ENCODE assay signal across 16 mouse cellular contexts in genomic region chr19:9964205-9964916, GRCm38 (mm10). TPM values are rescaled to one million over a fixed set of nuclear protein-coding genes. Genes with fewer than 3 reads are reported as not detected.
DNase-seq lines count a peak whose midpoint lies in the region; ATAC-seq and TF ChIP-seq lines count a peak whose summit lies in the region.
"Had no signal": no experiment of that assay in that cellular context is flagged by ENCODE, and none has a peak within 500 bp of the region (broad histone marks: within the 10 kb centered on the region; RNA-seq: fewer than 3 reads in every experiment).

No protein-coding gene starts in this region.

- no peaks in the 10 kb centered on the region for H3K4me1 ChIP-seq in heart, adult 2 months (ENCODE audit: control insufficient read depth, insufficient read depth, low read length)
- H3K4me1 ChIP-seq in kidney, embryonic 16.5 days (ENCODE audit: insufficient read depth, low read length): no peaks in the 10 kb centered on the region
- peaks cover 14 to 19% of the 10 kb centered on the region in 2 experiments for H3K4me1 ChIP-seq in MEL (ENCODE audit: control insufficient read depth in 1 of 2, insufficient read depth in 2 of 2, low read length in 2 of 2)
- peaks cover 33% of the 10 kb centered on the region for H3K4me1 ChIP-seq in liver, embryonic 12.5 days
- H3K4me1 ChIP-seq: limb, embryonic 13.5 days had no signal

- DNase-seq in heart, adult 2 months: no peak
- DNase-seq in heart, postnatal 36 days: no peak
- DNase-seq in kidney, postnatal 14 days: no peak
- DNase-seq in MEL (ENCODE audit: low read depth, low spot score): no peak
- no peak for DNase-seq in cerebellum, postnatal 14 days
- DNase-seq in thymus, postnatal 14 days: no peak
- DNase-seq: B cell, adult 2 months; cerebellum, adult 2 months; kidney, adult 9 months; lung, postnatal 14 days; thymus, postnatal 25 days had no signal

- no peak for TF ChIP-seq CTCF in heart, adult 2 months (IDR thresholded peaks at IDR 0.05)
- TF ChIP-seq CTCF in MEL (IDR thresholded peaks at IDR 0.05 in 2 of 3, conservative IDR thresholded peaks at IDR 0.05 in 1 of 3; ENCODE audit: control insufficient read depth in 1 of 3, insufficient read depth in 1 of 3, low read depth in 2 of 3, low read length in 3 of 3, poor library complexity in 1 of 3, severe bottlenecking in 1 of 3): no peak

- no peak for TF ChIP-seq RAD21 in MEL (IDR thresholded peaks at IDR 0.05; ENCODE audit: low read depth, low read length)

- WGBS in heart, adult 2 months: 28% methylated on average over 7 of the region's 7 CpGs
- 16% methylated on average over 7 of the region's 7 CpGs for WGBS in kidney, embryonic 16.5 days
- WGBS in liver, embryonic 12.5 days (ENCODE audit: insufficient replicate concordance): 26% methylated on average over 7 of the region's 7 CpGs

- H3K36me3 ChIP-seq in heart, adult 2 months (ENCODE audit: control insufficient read depth, insufficient read depth, low read length): no peaks in the 10 kb centered on the region
- no peaks in the 10 kb centered on the region for H3K36me3 ChIP-seq in kidney, embryonic 16.5 days (ENCODE audit: insufficient read depth, low read length)
- peaks cover 0 to 19% of the 10 kb centered on the region in 2 experiments; a peak in 2 of 4 replicates for H3K36me3 ChIP-seq in MEL (ENCODE audit: control insufficient read depth in 1 of 2, insufficient read depth in 2 of 2, low read length in 2 of 2)
- H3K36me3 ChIP-seq in liver, embryonic 12.5 days: no peaks in the 10 kb centered on the region
- H3K36me3 ChIP-seq: hindbrain, embryonic 12.5 days; limb, embryonic 13.5 days; midbrain, embryonic 10.5 days had no signal

- peak overlapping the region; percentile 43 for H3K27ac ChIP-seq in heart, adult 2 months
- H3K27ac ChIP-seq in kidney, embryonic 16.5 days (ENCODE audit: low read length): no peak overlapping the region
- no peak overlapping the region for H3K27ac ChIP-seq in MEL (ENCODE audit: control insufficient read depth, low read depth, low read length)
- no peak overlapping the region for H3K27ac ChIP-seq in liver, embryonic 12.5 days
- H3K27ac ChIP-seq: hindbrain, embryonic 12.5 days; limb, embryonic 13.5 days; midbrain, embryonic 10.5 days had no signal

- TF ChIP-seq EP300 in heart, adult 2 months (IDR thresholded peaks at IDR 0.05; ENCODE audit: insufficient read depth, low read depth, low read length): no peak
- TF ChIP-seq EP300 in MEL (IDR thresholded peaks at IDR 0.05; ENCODE audit: low read depth in 1 of 2, low read length in 2 of 2): no peak

- H3K4me2 ChIP-seq in kidney, embryonic 16.5 days (replicated peaks; ENCODE audit: low read depth, low read length): no peak overlapping the region
- H3K4me2 ChIP-seq in liver, embryonic 12.5 days: peak overlapping the region; percentile 35
- H3K4me2 ChIP-seq: hindbrain, embryonic 12.5 days; limb, embryonic 13.5 days had no signal

- H3K79me2 ChIP-seq in heart, adult 2 months (replicated peaks; ENCODE audit: control insufficient read depth, insufficient read depth, low read length): no peaks in the 10 kb centered on the region
- no peaks in the 10 kb centered on the region for H3K79me2 ChIP-seq in MEL (ENCODE audit: control insufficient read depth, insufficient read depth, low read length, poor library complexity)

- no peak overlapping the region for H3K9ac ChIP-seq in heart, adult 2 months (ENCODE audit: low read depth, low read length)
- 0 out of 2 replicates have a peak overlapping the region, but pooled peaks have one; percentile 6 for H3K9ac ChIP-seq in kidney, embryonic 16.5 days (replicated peaks; ENCODE audit: low read length)
- 0 out of 2 replicates have a peak overlapping the region, but pooled peaks have one; percentile 6 for H3K9ac ChIP-seq in MEL (ENCODE audit: control insufficient read depth, low read depth, low read length, poor library complexity, severe bottlenecking)
- 0 out of 2 replicates have a peak overlapping the region, but pooled peaks have one; percentile 39 for H3K9ac ChIP-seq in liver, embryonic 12.5 days
- H3K9ac ChIP-seq: hindbrain, embryonic 12.5 days; limb, embryonic 13.5 days had no signal

- TF ChIP-seq POLR2A in heart, adult 2 months (IDR thresholded peaks at IDR 0.05; ENCODE audit: insufficient read depth, low read depth, low read length): 0 out of 2 replicates have a peak, but pooled peaks have one; percentile 16
- no peak for TF ChIP-seq POLR2A in MEL (IDR thresholded peaks at IDR 0.05; ENCODE audit: control insufficient read depth in 1 of 2, insufficient read depth in 1 of 2, low read depth in 1 of 2, low read length in 2 of 2, poor library complexity in 1 of 2)

- H3K27me3 ChIP-seq in heart, adult 2 months (ENCODE audit: control insufficient read depth, insufficient read depth, low read length): no peaks in the 10 kb centered on the region
- H3K27me3 ChIP-seq in kidney, embryonic 16.5 days (ENCODE audit: insufficient read depth, low read length): no peaks in the 10 kb centered on the region
- no peaks in the 10 kb centered on the region for H3K27me3 ChIP-seq in MEL (ENCODE audit: control insufficient read depth in 1 of 2, insufficient read depth in 2 of 2, low read length in 2 of 2)
- H3K27me3 ChIP-seq in liver, embryonic 12.5 days (replicated peaks): no peaks in the 10 kb centered on the region
- H3K27me3 ChIP-seq: hindbrain, embryonic 12.5 days; limb, embryonic 13.5 days had no signal

- H3K4me3 ChIP-seq in heart, adult 2 months: no peak overlapping the region
- H3K4me3 ChIP-seq in kidney, embryonic 16.5 days (ENCODE audit: low read length): no peak overlapping the region
- H3K4me3 ChIP-seq in MEL (ENCODE audit: control insufficient read depth in 1 of 2, insufficient read depth in 1 of 2, low read depth in 2 of 2, low read length in 2 of 2): no peak overlapping the region; a peak in 1 of 4 replicates
- no peak overlapping the region for H3K4me3 ChIP-seq in liver, embryonic 12.5 days
- H3K4me3 ChIP-seq: hindbrain, embryonic 12.5 days; limb, embryonic 13.5 days; midbrain, embryonic 10.5 days had no signal

- H3K9me3 ChIP-seq in kidney, embryonic 16.5 days (ENCODE audit: low read length): no peaks in the 10 kb centered on the region
- no peaks in the 10 kb centered on the region for H3K9me3 ChIP-seq in MEL (replicated peaks; ENCODE audit: insufficient read depth, low read length)
- no peaks in the 10 kb centered on the region for H3K9me3 ChIP-seq in liver, embryonic 12.5 days (replicated peaks)
- H3K9me3 ChIP-seq: hindbrain, embryonic 12.5 days; limb, embryonic 13.5 days; midbrain, embryonic 10.5 days had no signal

- no peak for ATAC-seq in kidney, embryonic 16.5 days (ENCODE audit: low FRiP score, low TSS enrichment)
- ATAC-seq in liver, embryonic 12.5 days: no peak

- intact Hi-C loops in heart, adult 2 months (cut with DNase I): no loop called here
- intact Hi-C loops in heart, postnatal 36 days (cut with DNase I): no loop called here

TF ChIP-seq in MEL, 35 proteins besides CTCF, POLR2A, EP300 and RAD21:
- TF ChIP-seq ZKSCAN1 (IDR thresholded peaks at IDR 0.05; ENCODE audit: low read depth, low read length) (no peak), GATA1 (IDR thresholded peaks at IDR 0.05; ENCODE audit: low read depth, low read length) (peak; percentile 52)
TF ChIP-seq in MEL: peak in this region for 1.

RNA-seq across cellular contexts. Expression of gene Fth1, which starts 16.0 kb away (rescaled TPM):
- 1,000 to 10,000 TPM; 2,956 to 3,430 TPM for total RNA-seq in heart, adult 2 months (2021)
- 2,611 and 2,797 TPM in 2 replicates for polyA plus RNA-seq in heart, adult 2 months (2012; rRNA removed)
- 1,000 to 10,000 TPM; 2,889 to 3,152 TPM for total RNA-seq in heart, postnatal 36 days (2021)
- 1,651 and 1,666 TPM in 2 replicates for polyA plus RNA-seq in kidney, embryonic 16.5 days (2015; fragmentation: Nextera tagmentation; extraction: Ambion mirVana)
- total RNA-seq in MEL (2012; rRNA removed): 444 and 518 TPM in 2 replicates
- polyA plus RNA-seq in MEL (2012; ENCODE audit: insufficient read depth in 1 of 2, insufficient read length in 2 of 2, low read depth in 1 of 2, low replicate concordance in 2 of 2, missing spikeins in 1 of 2): 1,000 to 10,000 TPM; 2,118 to 2,175 TPM
- 5,199 and 5,262 TPM in 2 replicates for polyA plus RNA-seq in liver, embryonic 12.5 days (2016; fragmentation: Nextera tagmentation; extraction: Ambion mirVana)

RNA-seq across cellular contexts. Expression of gene Best1, which starts 37.1 kb away (rescaled TPM):
- total RNA-seq in heart, adult 2 months (2021): under 1 TPM; 0.10 to 0.11 TPM
- polyA plus RNA-seq in heart, adult 2 months (2012; rRNA removed): 0.45 and 0.47 TPM in 2 replicates
- under 1 TPM; 0.11 to 0.14 TPM for total RNA-seq in heart, postnatal 36 days (2021)
- polyA plus RNA-seq in kidney, embryonic 16.5 days (2015; fragmentation: Nextera tagmentation; extraction: Ambion mirVana): 1.4 and 1.9 TPM in 2 replicates
- not detected in 2 replicates for total RNA-seq in MEL (2012; rRNA removed)
- under 1 TPM in 1 of 2 experiments, not detected in 1; 0.08 TPM for polyA plus RNA-seq in MEL (2012; ENCODE audit: insufficient read depth in 1 of 2, insufficient read length in 2 of 2, low read depth in 1 of 2, low replicate concordance in 2 of 2, missing spikeins in 1 of 2)
- 0.17 and 0.32 TPM in 2 replicates for polyA plus RNA-seq in liver, embryonic 12.5 days (2016; fragmentation: Nextera tagmentation; extraction: Ambion mirVana)

RNA-seq across cellular contexts. Expression of gene Rab3il1, which starts 37.1 kb away (rescaled TPM):
- 1 to 10 TPM; 5.9 to 6.5 TPM for total RNA-seq in heart, adult 2 months (2021)
- polyA plus RNA-seq in heart, adult 2 months (2012; rRNA removed): 11.1 and 14.2 TPM in 2 replicates
- total RNA-seq in heart, postnatal 36 days (2021): 1 to 10 TPM; 7.9 to 8.7 TPM
- 32.0 and 34.6 TPM in 2 replicates for polyA plus RNA-seq in kidney, embryonic 16.5 days (2015; fragmentation: Nextera tagmentation; extraction: Ambion mirVana)
- total RNA-seq in MEL (2012; rRNA removed): 0.52 and 1.0 TPM in 2 replicates
- polyA plus RNA-seq in MEL (2012; ENCODE audit: insufficient read depth in 1 of 2, insufficient read length in 2 of 2, low read depth in 1 of 2, low replicate concordance in 2 of 2, missing spikeins in 1 of 2): 1 to 10 TPM in 1 of 2 experiments, not detected in 1; 1.4 TPM
- 189 and 191 TPM in 2 replicates for polyA plus RNA-seq in liver, embryonic 12.5 days (2016; fragmentation: Nextera tagmentation; extraction: Ambion mirVana)
